Mouse (Mus musculus) CH12.LX (cell line): ENCODE measurements at regions not wholly inside any gene's neighbourhood (a gene's known extent, or its start where the extent isn't known, plus 50 kb on each side); places are given as distances from the start of the nearest gene placed in this dataset.

ENCODE experiments used
- DNase-seq: peaks from one replicate; pipeline ENCODE4 v3.0.0-alpha.2; 2013; ENCODE audit errors: extremely low read depth
- H3K27ac ChIP-seq: 2 replicates; pipeline ENCODE4 v1.5.1; 2012; ENCODE audit warnings: low read depth, mild to moderate bottlenecking, control low read depth, moderate library complexity; ENCODE audit not compliant: insufficient read depth
- H3K27me3 ChIP-seq: replicated peaks from 2 replicates; pipeline ENCODE3; 2012; ENCODE audit warnings: inconsistent platforms
- H3K36me3 ChIP-seq, 2 experiments: replicated peaks in 1 of 2; 2 replicates each; pipeline versions ENCODE3 to v1.6.1; 2012; ENCODE audit warnings: inconsistent platforms in 1 of 2, low read length in 1 of 2, mild to moderate bottlenecking in 1 of 2, mixed read lengths in 1 of 2, moderate library complexity in 1 of 2; ENCODE audit not compliant: control insufficient read depth in 1 of 2, insufficient read depth in 1 of 2
- H3K4me1 ChIP-seq, 2 experiments: 2 replicates each; pipeline ENCODE4 v1.6.1; 2012; ENCODE audit warnings: inconsistent platforms in 1 of 2, moderate library complexity in 1 of 2; ENCODE audit not compliant: insufficient read depth in 2 of 2, control insufficient read depth in 1 of 2
- H3K4me2 ChIP-seq: 2 replicates; pipeline ENCODE4 v1.6.1; 2012; ENCODE audit warnings: low read depth, mild to moderate bottlenecking, control low read depth; ENCODE audit not compliant: poor library complexity, insufficient read depth, severe bottlenecking
- H3K4me3 ChIP-seq, 3 experiments: fragments of 150-350 bp in 1 of 3; sonication (generic) in 1 of 3; replicated peaks in 1 of 3; 2 replicates each; pipeline versions ENCODE3 to v1.5.1; 2011 to 2012; ENCODE audit warnings: low read depth in 2 of 3, low read length in 2 of 3, mild to moderate bottlenecking in 2 of 3, moderate library complexity in 2 of 3, control low read depth in 1 of 3, improper control_type of control experiment in 1 of 3, inconsistent platforms in 1 of 3, mixed read lengths in 1 of 3; ENCODE audit not compliant: poor library complexity in 1 of 3
- H3K79me2 ChIP-seq: replicated peaks from 2 replicates; pipeline ENCODE4 v1.6.1; 2012; ENCODE audit warnings: mild to moderate bottlenecking, moderate library complexity; ENCODE audit not compliant: control insufficient read depth, poor library complexity, insufficient read depth, severe bottlenecking; ENCODE audit errors: extremely low read depth
- H3K9ac ChIP-seq: 2 replicates; pipeline ENCODE4 v1.6.1; 2012; ENCODE audit warnings: low read depth, mild to moderate bottlenecking, control low read depth, moderate library complexity; ENCODE audit not compliant: insufficient read depth
- H3K9me3 ChIP-seq: replicated peaks from 2 replicates; pipeline ENCODE3; 2012; ENCODE audit warnings: low read length, inconsistent platforms, mixed read lengths
- BHLHE40 ChIP-seq: IDR thresholded peaks from 2 replicates; pipeline ENCODE4 v1.6.1; 2011; ENCODE audit warnings: mild to moderate bottlenecking, low read depth, low read length, improper control_type of control experiment
- CTCF ChIP-seq, 2 experiments: IDR thresholded peaks in 1 of 2; conservative IDR thresholded peaks in 1 of 2; 2 replicates each; pipeline ENCODE4 v1.5.1; 2011 to 2012; ENCODE audit warnings: low read depth in 2 of 2, low read length in 2 of 2, improper control_type of control experiment in 1 of 2, inconsistent platforms in 1 of 2, mild to moderate bottlenecking in 1 of 2, moderate library complexity in 1 of 2
- ETS1 ChIP-seq: conservative IDR thresholded peaks from 2 replicates; pipeline ENCODE4 v1.6.1; 2012; ENCODE audit warnings: low read depth, mild to moderate bottlenecking, inconsistent platforms, low read length, improper control_type of control experiment, moderate library complexity
- MAZ ChIP-seq: IDR thresholded peaks from 2 replicates; pipeline ENCODE4 v1.6.1; 2012; ENCODE audit warnings: low read depth, mild to moderate bottlenecking, inconsistent platforms, low read length, improper control_type of control experiment, moderate library complexity
- MEF2A ChIP-seq: IDR thresholded peaks from 2 replicates; pipeline ENCODE4 v1.6.1; 2014; ENCODE audit warnings: low read depth, mild to moderate bottlenecking, inconsistent platforms, low read length, improper control_type of control experiment, borderline replicate concordance
- PAX5 ChIP-seq: IDR thresholded peaks from 2 replicates; pipeline ENCODE4 v1.6.1; 2012; ENCODE audit warnings: low read length, inconsistent platforms, mixed read lengths
- POLR2A ChIP-seq: IDR thresholded peaks from 2 replicates; pipeline ENCODE4 v1.6.1; 2011; ENCODE audit warnings: low read depth, mild to moderate bottlenecking, improper control_type of control experiment, low read length
- POLR2AphosphoS2 ChIP-seq: IDR thresholded peaks from 2 replicates; pipeline ENCODE4 v1.6.1; 2011; ENCODE audit warnings: low read depth, low read length, improper control_type of control experiment
- RAD21 ChIP-seq: IDR thresholded peaks from 2 replicates; pipeline ENCODE4 v1.6.1; 2011; ENCODE audit warnings: low read depth, mild to moderate bottlenecking, low read length, improper control_type of control experiment, moderate library complexity
- SIN3A ChIP-seq: IDR thresholded peaks from 2 replicates; pipeline ENCODE4 v1.6.1; 2012; ENCODE audit warnings: low read length, improper control_type of control experiment, inconsistent platforms
- SMC3 ChIP-seq: IDR thresholded peaks from 2 replicates; pipeline ENCODE4 v1.6.1; 2011; ENCODE audit warnings: low read depth, low read length, improper control_type of control experiment
- TBP ChIP-seq: conservative IDR thresholded peaks from 2 replicates; pipeline ENCODE4 v1.6.1; 2011; ENCODE audit warnings: low read depth, low read length, improper control_type of control experiment
- UBTF ChIP-seq: IDR thresholded peaks from 2 replicates; pipeline ENCODE4 v1.6.1; 2012; ENCODE audit warnings: low read depth, mild to moderate bottlenecking, inconsistent platforms, low read length, improper control_type of control experiment, moderate library complexity
- USF2 ChIP-seq: conservative IDR thresholded peaks from 2 replicates; pipeline ENCODE4 v1.6.1; 2011; ENCODE audit warnings: low read depth, low read length, improper control_type of control experiment
- ZC3H11A ChIP-seq: IDR thresholded peaks from 2 replicates; pipeline ENCODE4 v1.6.1; 2012; ENCODE audit warnings: low read depth, mild to moderate bottlenecking, inconsistent platforms, low read length, improper control_type of control experiment
- ZMIZ1 ChIP-seq: IDR thresholded peaks from 2 replicates; pipeline ENCODE4 v1.6.1; 2012; ENCODE audit warnings: low read depth, mild to moderate bottlenecking, inconsistent platforms, low read length, improper control_type of control experiment
- ZNF384 ChIP-seq: IDR thresholded peaks from 2 replicates; pipeline ENCODE4 v1.6.1; 2012; ENCODE audit warnings: low read depth, low read length, improper control_type of control experiment, inconsistent platforms
- dilution Hi-C: fragments of 300-500 bp; cut with MboI; formaldehyde crosslinking; loops from 2 replicates; pipeline ENCODE4 v1.14.3; 2020; ENCODE audit warnings: low sequenced_read_pairs; ENCODE audit not compliant: extremely low pct_unique_long_range_greater_than_20kb, extremely low pct_ligation_motif_present
- in situ Hi-C: fragments of 300-500 bp; cut with MboI; formaldehyde crosslinking; loops from 3 replicates; pipeline ENCODE4 v1.14.3; 2019; ENCODE audit warnings: low sequenced_read_pairs, low pct_ligation_motif_present, low pct_unique_long_range_greater_than_20kb, mixed read lengths

DNA sequence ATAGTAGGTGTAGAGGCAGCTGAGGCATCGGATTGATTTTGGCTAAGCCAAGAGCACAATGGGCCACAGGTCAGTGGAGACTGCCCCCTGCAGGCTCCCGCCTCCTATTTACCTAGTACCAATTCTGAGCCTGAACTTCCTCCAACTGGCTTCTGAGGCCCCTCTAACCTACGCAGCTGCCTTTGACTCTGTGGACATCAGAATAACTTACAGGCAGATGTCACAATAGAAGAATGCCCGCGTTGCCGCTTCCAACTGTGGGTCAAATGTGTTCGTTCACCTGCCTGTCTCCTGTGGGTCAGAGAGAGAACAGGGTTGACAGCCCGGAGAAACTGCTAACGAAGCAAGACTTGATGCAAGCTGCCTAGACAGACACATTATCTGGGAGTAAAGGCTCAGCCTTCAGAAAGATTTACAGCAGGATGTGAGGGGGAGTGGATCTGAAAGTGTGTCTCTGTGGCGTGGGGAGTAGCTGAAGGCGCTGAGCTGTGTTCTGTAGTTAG lies 153.2 kb downstream of the Gm10260 start:
- DNase-seq = peak; percentile 37

DNA sequence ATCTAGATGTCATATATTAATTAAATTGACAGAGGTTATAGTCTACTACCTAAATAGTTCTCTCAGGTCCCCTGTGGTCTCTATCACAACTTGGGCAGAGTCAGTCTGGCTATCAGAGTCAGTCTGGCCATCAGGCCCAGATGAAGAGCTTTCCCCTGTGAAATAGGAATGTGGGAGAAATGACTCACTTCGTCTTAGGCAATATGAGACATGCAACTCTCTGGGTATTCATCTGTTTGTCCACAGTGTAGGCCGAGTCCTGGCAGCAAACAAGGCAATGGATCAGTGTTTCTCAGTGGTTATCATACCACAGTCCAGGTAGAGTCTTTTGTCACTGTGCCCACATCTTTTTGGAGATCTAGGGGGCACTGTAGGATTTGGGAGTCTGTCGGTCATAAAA lies 156.0 kb downstream of the Gm10260 start:
- H3K9ac ChIP-seq = no peak overlapping the region
- TF ChIP-seq ZNF384 (no peak), UBTF (no peak), ETS1 (no peak), BHLHE40 (no peak), ZC3H11A (no peak), RAD21 (no peak), USF2 (no peak), POLR2AphosphoS2 (no peak), MEF2A (no peak), MAZ (no peak), TBP (no peak), SIN3A (no peak), ZMIZ1 (no peak), PAX5 (no peak)
- in situ Hi-C loops (loop anchor here (10.0 kb wide), 1 partner anchor 370 kb away; no protein-coding TSS in a partner anchor), dilution Hi-C loops (no loop called here)
- H3K79me2 ChIP-seq = no peaks in the 10 kb centered on the region
- no peak overlapping the region for H3K4me2 ChIP-seq
- H3K4me3 ChIP-seq = no peak overlapping the region
- no peak overlapping the region for H3K27ac ChIP-seq
- DNase-seq = no peak
- H3K9me3 ChIP-seq = peaks cover 33% of the 10 kb centered on the region
- H3K27me3 ChIP-seq = no peaks in the 10 kb centered on the region
- H3K4me1 ChIP-seq = no peaks in the 10 kb centered on the region
- no peaks in the 10 kb centered on the region for H3K36me3 ChIP-seq

More for the DNA sequence above, 153.2 kb downstream of the Gm10260 start:
- Histone ChIP-seq H3K79me2 (no peaks in the 10 kb centered on the region), H3K36me3 (no peaks in the 10 kb centered on the region), H3K27me3 (no peaks in the 10 kb centered on the region), H3K9me3 (peaks cover 25% of the 10 kb centered on the region), H3K4me3 (no peak overlapping the region), H3K9ac (no peak overlapping the region), H3K4me2 (no peak overlapping the region), H3K4me1 (no peaks in the 10 kb centered on the region), H3K27ac (no peak overlapping the region)
- in situ Hi-C loops (loop anchor here (10.0 kb wide), 1 partner anchor 372 kb away; no protein-coding TSS in a partner anchor), dilution Hi-C loops (no loop called here)
- TF ChIP-seq RAD21 (peak; percentile 66), POLR2A (no peak), CTCF (conservative IDR thresholded peaks at IDR 0.05 in 1 of 2, IDR thresholded peaks at IDR 0.05 in 1 of 2; ENCODE audit: low read depth in 2 of 2, low read length in 2 of 2) (peak; percentile 7 to 66; a peak in 2 of 4 replicates), SMC3 (peak; percentile 62)
